Mouse (Mus musculus) neural tube, embryonic 14.5 days (tissue): ENCODE measurements at regions not wholly inside any gene's neighbourhood (a gene's known extent, or its start where the extent isn't known, plus 50 kb on each side); places are given as distances from the start of the nearest gene placed in this dataset.

Source experiments
- ATAC-seq: fragments of 200-750 bp; cut with Nextera tagmentation; 2 replicates; pipeline ENCODE4 v1.8.0; 2017; ENCODE audit warnings: low read depth, mild to moderate bottlenecking, moderate TSS enrichment, moderate library complexity
- H3K27ac ChIP-seq: fragments of 300-500 bp; sonication (generic); 2 replicates; pipeline ENCODE4 v1.5.1; 2014; ENCODE audit warnings: low read depth, mild to moderate bottlenecking, control low read depth, low read length, moderate library complexity, mixed read lengths
- H3K27me3 ChIP-seq: fragments of 300-500 bp; sonication (generic); 2 replicates; pipeline ENCODE4 v1.6.1; 2014; ENCODE audit warnings: low read length; ENCODE audit not compliant: control insufficient read depth, insufficient read depth
- H3K36me3 ChIP-seq: fragments of 300-500 bp; sonication (generic); 2 replicates; pipeline ENCODE4 v1.6.1; 2014; ENCODE audit warnings: low read length, mixed read lengths; ENCODE audit not compliant: control insufficient read depth, insufficient read depth
- H3K4me1 ChIP-seq: fragments of 300-500 bp; sonication (generic); 2 replicates; pipeline ENCODE4 v1.6.1; 2014; ENCODE audit warnings: low read length; ENCODE audit not compliant: control insufficient read depth, insufficient read depth
- H3K4me2 ChIP-seq: fragments of 300-500 bp; sonication (generic); 2 replicates; pipeline ENCODE4 v1.6.1; 2014; ENCODE audit warnings: mild to moderate bottlenecking, low read depth, low read length, control low read depth
- H3K4me3 ChIP-seq: fragments of 300-500 bp; sonication (generic); 2 replicates; pipeline ENCODE4 v1.5.1; 2014; ENCODE audit warnings: low read depth, low read length, control low read depth, mixed read lengths
- H3K9ac ChIP-seq: fragments of 300-500 bp; sonication (generic); replicated peaks from 2 replicates; pipeline ENCODE4 v1.6.1; 2014; ENCODE audit warnings: low read depth, mild to moderate bottlenecking, control low read depth, low read length, mixed read lengths
- H3K9me3 ChIP-seq: fragments of 300-500 bp; sonication (generic); 2 replicates; pipeline ENCODE4 v1.6.1; 2016; ENCODE audit warnings: low read length; ENCODE audit not compliant: control insufficient read depth
- WGBS: fragments of 180-500 bp; shearing (Covaris S2); extraction: QIAGEN DNeasy Blood & Tissue Kit; methylation state at CpG from one replicate; pipeline ENCODE4 v1.1.7; 2014; 5-methylcytosine and 5-hydroxymethylcytosine counted together

GRCm38 (mm10) chr17:63003911-63004310 is 122.8 kb upstream of the Efna5 start:
- H3K4me1 ChIP-seq, result peaks cover 13% of the 10 kb centered on the region
- H3K9me3 ChIP-seq, result no peaks in the 10 kb centered on the region
- no peaks in the 10 kb centered on the region for H3K27me3 ChIP-seq
- H3K27ac ChIP-seq, result no peak overlapping the region
- no peaks in the 10 kb centered on the region for H3K36me3 ChIP-seq
- ATAC-seq, result no peak
- no peak overlapping the region for H3K4me2 ChIP-seq
- H3K4me3 ChIP-seq, result no peak overlapping the region
- 89% methylated on average over 5 of the region's 5 CpGs for WGBS
- H3K9ac ChIP-seq, result no peak overlapping the region

DNA sequence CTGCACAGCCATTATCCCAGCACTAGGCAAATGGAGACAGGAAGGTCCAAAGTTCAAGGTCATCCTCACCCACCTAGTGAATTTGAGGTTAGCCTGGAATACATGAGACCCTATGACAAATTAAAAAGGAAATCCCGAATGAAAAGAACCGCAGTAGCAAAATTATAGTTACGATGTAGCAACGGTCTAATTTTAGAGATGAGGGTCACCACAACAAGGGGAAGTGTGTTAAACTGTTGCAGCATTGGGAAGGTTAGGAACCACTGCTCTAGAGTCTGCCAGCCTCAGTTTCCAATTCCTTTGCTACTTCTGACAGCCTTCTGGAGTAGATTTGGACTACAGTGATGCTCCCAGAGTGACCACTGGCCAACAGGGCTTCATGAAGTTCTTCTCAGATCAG is 121.6 kb upstream of the Efna5 start:
- Histone ChIP-seq H3K9ac (no peak overlapping the region), H3K36me3 (no peaks in the 10 kb centered on the region), H3K9me3 (no peaks in the 10 kb centered on the region), H3K4me2 (no peak overlapping the region), H3K27ac (no peak overlapping the region), H3K27me3 (no peaks in the 10 kb centered on the region), H3K4me1 (peaks cover 3% of the 10 kb centered on the region; the same call in 1 of the 2 replicates), H3K4me3 (no peak overlapping the region)
- 98% methylated on average over 4 of the region's 4 CpGs for WGBS
- ATAC-seq, result no peak

DNA sequence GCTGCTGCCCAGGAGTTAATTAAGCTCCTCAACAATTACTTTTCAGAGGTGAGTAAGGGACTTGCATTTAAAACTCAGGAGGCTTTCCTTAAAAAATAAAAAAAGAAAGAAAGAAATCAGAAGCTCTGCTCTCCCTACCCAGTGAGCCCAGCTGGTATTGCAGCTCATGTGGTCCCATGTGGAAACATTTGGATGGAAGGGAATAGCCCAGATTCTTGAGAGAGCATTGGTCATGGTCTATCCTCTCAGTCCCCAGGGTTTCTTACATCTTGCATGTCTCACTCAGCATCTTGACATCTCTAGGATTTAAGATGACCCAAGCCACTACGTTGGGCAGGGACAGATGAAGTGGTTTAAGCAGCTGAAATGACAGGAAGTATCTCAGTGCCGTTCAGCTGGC is 120.8 kb upstream of the Efna5 start:
- Histone ChIP-seq H3K4me1 (no peaks in the 10 kb centered on the region), H3K36me3 (no peaks in the 10 kb centered on the region), H3K27me3 (no peaks in the 10 kb centered on the region), H3K4me3 (no peak overlapping the region), H3K9ac (no peak overlapping the region), H3K27ac (no peak overlapping the region), H3K9me3 (no peaks in the 10 kb centered on the region), H3K4me2 (no peak overlapping the region)
- 53% methylated on average over 2 of the region's 2 CpGs for WGBS
- no peak for ATAC-seq

GRCm38 (mm10) chr17:62997691-62998090 is 116.6 kb upstream of the Efna5 start:
- Histone ChIP-seq H3K27me3 (no peaks in the 10 kb centered on the region), H3K4me3 (no peak overlapping the region), H3K9ac (no peak overlapping the region), H3K4me2 (no peak overlapping the region), H3K27ac (no peak overlapping the region), H3K9me3 (no peaks in the 10 kb centered on the region), H3K4me1 (no peaks in the 10 kb centered on the region), H3K36me3 (no peaks in the 10 kb centered on the region)
- 69% methylated on average over 5 of the region's 5 CpGs for WGBS
- ATAC-seq, result no peak

DNA sequence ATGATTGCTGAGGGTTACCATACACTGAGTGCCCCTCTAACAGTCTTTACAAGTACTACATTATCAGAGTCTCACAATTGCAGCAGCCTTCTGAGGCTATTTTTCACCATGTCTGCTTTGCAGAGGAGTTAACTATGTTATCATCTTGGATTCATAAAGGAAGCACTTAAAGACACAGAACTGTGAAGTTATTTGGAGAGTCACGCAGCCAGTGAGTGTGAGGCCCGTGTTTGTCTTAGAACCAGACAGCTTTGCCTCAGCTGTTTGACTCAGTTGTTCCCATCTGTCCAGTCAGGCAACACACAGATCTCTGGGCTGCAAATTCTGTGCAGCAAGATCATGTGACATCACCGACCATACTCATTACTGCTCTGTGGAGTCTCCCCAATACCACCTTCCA is 114.2 kb upstream of the Efna5 start:
- Histone ChIP-seq H3K27me3 (no peaks in the 10 kb centered on the region), H3K4me3 (no peak overlapping the region)
- 75% methylated on average over 3 of the region's 3 CpGs for WGBS

DNA sequence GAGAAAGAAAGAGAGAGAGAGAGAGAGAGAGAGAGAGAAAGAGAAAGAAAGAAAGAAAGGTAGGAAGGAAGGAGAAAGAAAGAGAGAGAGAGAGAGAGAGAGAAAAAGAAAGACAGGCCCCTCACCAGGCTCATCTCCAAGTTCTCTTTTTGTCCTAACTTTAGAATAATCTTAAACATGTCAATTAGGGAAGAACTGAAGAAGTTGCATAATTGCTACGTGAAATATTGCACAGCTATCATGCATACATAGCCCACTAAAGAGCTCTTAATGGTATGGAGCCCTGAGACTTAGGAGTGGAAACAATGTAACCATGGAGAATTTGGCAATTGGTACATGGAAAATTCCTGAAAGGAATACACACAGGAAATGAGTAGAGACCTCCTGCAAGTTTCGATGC is 111.9 kb upstream of the Efna5 start:
- ATAC-seq, result no peak
- H3K9me3 ChIP-seq, result no peaks in the 10 kb centered on the region
- WGBS, result 97% methylated on average over 2 of the region's 2 CpGs
- no peaks in the 10 kb centered on the region for H3K4me1 ChIP-seq
- no peaks in the 10 kb centered on the region for H3K27me3 ChIP-seq
- H3K36me3 ChIP-seq, result no peaks in the 10 kb centered on the region
- H3K27ac ChIP-seq, result no peak overlapping the region
- no peak overlapping the region for H3K4me3 ChIP-seq
- no peak overlapping the region for H3K4me2 ChIP-seq
- no peak overlapping the region for H3K9ac ChIP-seq

More for the DNA sequence above, 114.2 kb upstream of the Efna5 start:
- H3K27ac ChIP-seq, result no peak overlapping the region
- no peaks in the 10 kb centered on the region for H3K36me3 ChIP-seq
- H3K9ac ChIP-seq, result no peak overlapping the region
- H3K9me3 ChIP-seq, result no peaks in the 10 kb centered on the region
- no peak overlapping the region for H3K4me2 ChIP-seq
- ATAC-seq, result no peak
- no peaks in the 10 kb centered on the region for H3K4me1 ChIP-seq

- Histone ChIP-seq H3K27me3 (no peaks in the 10 kb centered on the region), H3K4me3 (no peak overlapping the region), H3K36me3 (no peaks in the 10 kb centered on the region), H3K9ac (no peak overlapping the region), H3K4me2 (no peak overlapping the region), H3K4me1 (no peaks in the 10 kb centered on the region), H3K9me3 (no peaks in the 10 kb centered on the region), H3K27ac (no peak overlapping the region)
- ATAC-seq, result no peak
- WGBS, result 80% methylated on average over 6 of the region's 6 CpGs
These were observed 105.2 kb upstream of the Efna5 start for GRCm38 (mm10) chr17:62986304-62986703.

GRCm38 (mm10) chr17:62980337-62980736 is 99.2 kb upstream of the Efna5 start:
- no peak overlapping the region for H3K4me2 ChIP-seq
- ATAC-seq, result no peak
- no peak overlapping the region for H3K4me3 ChIP-seq
- H3K27ac ChIP-seq, result no peak overlapping the region
- no peaks in the 10 kb centered on the region for H3K4me1 ChIP-seq
- no peaks in the 10 kb centered on the region for H3K9me3 ChIP-seq
- no peak overlapping the region for H3K9ac ChIP-seq
- 7% methylated on average over 3 of the region's 3 CpGs for WGBS
- H3K36me3 ChIP-seq, result no peaks in the 10 kb centered on the region
- H3K27me3 ChIP-seq, result no peaks in the 10 kb centered on the region

DNA sequence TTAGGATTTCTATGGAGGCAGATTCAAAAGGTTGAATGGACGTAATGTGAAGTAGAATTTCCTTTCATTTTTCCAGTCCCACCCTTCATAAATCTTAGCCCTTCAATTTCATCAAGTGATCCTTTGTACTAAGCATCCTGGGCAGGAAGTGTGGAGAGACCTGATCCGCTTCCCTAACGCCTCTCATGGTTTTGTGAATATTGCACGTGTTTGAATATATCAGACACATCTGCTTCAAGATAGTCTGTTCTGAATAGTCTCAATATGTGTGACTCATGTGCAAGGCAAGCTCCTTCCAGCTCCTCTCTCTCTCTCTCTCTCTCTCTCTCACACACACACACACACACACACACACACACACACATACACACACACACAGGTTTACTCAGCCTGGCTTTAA is 96.4 kb upstream of the Efna5 start:
- Histone ChIP-seq H3K36me3 (no peaks in the 10 kb centered on the region), H3K4me1 (no peaks in the 10 kb centered on the region), H3K9me3 (no peaks in the 10 kb centered on the region), H3K4me2 (no peak overlapping the region), H3K27me3 (no peaks in the 10 kb centered on the region), H3K9ac (no peak overlapping the region), H3K4me3 (no peak overlapping the region), H3K27ac (no peak overlapping the region)
- WGBS, result 35% methylated on average over 4 of the region's 4 CpGs
- ATAC-seq, result 0 out of 2 replicates have a peak, but pooled peaks have one; percentile 44

DNA sequence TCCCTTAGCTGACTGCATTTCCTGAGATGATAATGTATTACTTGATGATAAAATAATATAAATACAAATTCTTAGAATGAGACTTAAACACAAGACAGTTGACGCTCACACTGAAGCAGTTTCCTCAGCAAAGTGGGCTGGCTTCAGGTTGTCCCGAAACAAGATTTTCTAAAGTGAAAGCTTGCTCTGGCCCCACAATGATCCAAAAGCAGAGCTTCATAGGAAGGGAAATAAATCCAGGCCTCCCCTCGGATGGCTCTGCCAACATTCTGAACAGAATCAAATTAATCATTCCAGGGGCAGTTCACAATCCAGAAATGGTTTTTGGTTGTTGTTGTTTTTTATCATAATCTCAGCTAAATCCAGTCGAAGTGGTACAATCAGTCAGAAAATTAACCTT is 96.0 kb upstream of the Efna5 start:
- no peak for ATAC-seq
- no peak overlapping the region for H3K9ac ChIP-seq
- WGBS, result 58% methylated on average over 4 of the region's 4 CpGs
- H3K4me3 ChIP-seq, result no peak overlapping the region
- no peaks in the 10 kb centered on the region for H3K36me3 ChIP-seq
- no peaks in the 10 kb centered on the region for H3K27me3 ChIP-seq
- H3K4me2 ChIP-seq, result no peak overlapping the region
- H3K9me3 ChIP-seq, result no peaks in the 10 kb centered on the region
- H3K4me1 ChIP-seq, result no peaks in the 10 kb centered on the region
- no peak overlapping the region for H3K27ac ChIP-seq
